Mouse (Mus musculus): ENCODE data around the gene Agap2. TPM values are rescaled to one million over a fixed set of nuclear protein-coding genes. Genes with fewer than 3 reads are reported as not detected.
"Not testable (repeated sequence)": the region's sequence is repeated elsewhere in the genome, so short reads cannot be mapped to it uniquely, and the experiment has no call there.

Agap2 gene
- polyA plus RNA-seq, 1 experiment from 2014 or later: 0.04 TPM

DNA sequence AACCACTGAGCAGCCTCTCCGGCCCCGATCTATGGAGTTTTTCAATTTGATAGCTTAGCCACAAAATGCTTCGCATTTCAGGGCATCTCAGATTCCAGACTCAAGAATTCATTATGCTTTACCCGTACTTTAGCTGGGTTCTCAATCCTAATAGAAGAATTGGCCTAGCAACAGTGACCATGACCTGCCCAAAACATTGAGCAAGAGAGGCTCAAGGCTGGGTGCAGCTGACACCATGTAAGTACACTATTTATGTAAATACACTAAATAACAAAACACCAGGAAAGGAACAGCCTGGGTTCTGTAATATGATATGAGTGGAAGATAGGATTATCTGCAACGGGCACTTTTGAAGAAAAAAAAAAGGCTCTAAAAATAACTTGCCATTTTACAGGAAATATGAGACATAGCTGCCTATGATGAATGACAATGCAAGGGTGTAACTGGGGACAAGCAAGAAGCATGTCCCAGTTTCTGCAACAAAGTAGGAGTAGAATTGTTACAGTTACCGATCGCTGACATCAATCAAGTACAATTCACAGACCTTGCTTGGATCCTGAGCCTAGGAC is 52.7 kb downstream of the Agap2 start:
- H3K4me3 ChIP-seq (ENCODE audit: low read length): no peak overlapping the region
- no peaks in the 10 kb centered on the region for H3K27me3 ChIP-seq (ENCODE audit: insufficient read depth, low read length)
- H3K36me3 ChIP-seq (ENCODE audit: insufficient read depth, low read length): no peaks in the 10 kb centered on the region
- no peak overlapping the region for H3K4me2 ChIP-seq (replicated peaks; ENCODE audit: low read depth, low read length)
- H3K4me1 ChIP-seq (ENCODE audit: insufficient read depth, low read length): peaks cover 6% of the 10 kb centered on the region
- WGBS: 67% methylated on average over 7 of the region's 7 CpGs
- no peak overlapping the region for H3K9ac ChIP-seq (replicated peaks; ENCODE audit: low read length)
- no peak overlapping the region for H3K27ac ChIP-seq (ENCODE audit: low read length)
- H3K9me3 ChIP-seq (ENCODE audit: low read length): no peaks in the 10 kb centered on the region
- ATAC-seq (ENCODE audit: low FRiP score, low TSS enrichment): no peak

DNA sequence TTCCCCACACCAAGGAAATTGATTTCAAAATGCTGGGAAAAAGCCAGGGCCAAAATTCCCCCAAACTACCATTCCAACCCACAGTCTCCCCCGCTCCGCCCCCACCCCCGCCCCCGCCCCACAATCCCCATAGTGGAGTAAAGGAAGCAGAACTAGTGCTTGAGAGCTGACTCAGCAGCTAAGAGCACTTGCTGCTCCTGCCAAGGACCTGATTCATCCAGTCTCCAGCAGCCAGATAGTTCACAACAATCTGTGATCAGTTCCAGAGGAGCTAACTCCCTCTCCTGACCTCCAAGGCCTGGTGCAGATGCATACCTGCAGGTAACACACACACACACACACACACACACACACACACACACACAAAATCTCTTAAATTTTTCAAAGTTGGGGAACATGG is 54.3 kb downstream of the Agap2 start:
- Histone ChIP-seq H3K4me2 (replicated peaks; ENCODE audit: low read depth, low read length) (no peak overlapping the region), H3K27ac (ENCODE audit: low read length) (no peak overlapping the region), H3K27me3 (ENCODE audit: insufficient read depth, low read length) (no peaks in the 10 kb centered on the region), H3K9me3 (ENCODE audit: low read length) (no peaks in the 10 kb centered on the region), H3K9ac (replicated peaks; ENCODE audit: low read length) (no peak overlapping the region), H3K36me3 (ENCODE audit: insufficient read depth, low read length) (no peaks in the 10 kb centered on the region), H3K4me3 (ENCODE audit: low read length) (no peak overlapping the region), H3K4me1 (ENCODE audit: insufficient read depth, low read length) (no peaks in the 10 kb centered on the region)
- 76% methylated on average over 4 of the region's 4 CpGs for WGBS
- no peak for ATAC-seq (ENCODE audit: low FRiP score, low TSS enrichment)

DNA sequence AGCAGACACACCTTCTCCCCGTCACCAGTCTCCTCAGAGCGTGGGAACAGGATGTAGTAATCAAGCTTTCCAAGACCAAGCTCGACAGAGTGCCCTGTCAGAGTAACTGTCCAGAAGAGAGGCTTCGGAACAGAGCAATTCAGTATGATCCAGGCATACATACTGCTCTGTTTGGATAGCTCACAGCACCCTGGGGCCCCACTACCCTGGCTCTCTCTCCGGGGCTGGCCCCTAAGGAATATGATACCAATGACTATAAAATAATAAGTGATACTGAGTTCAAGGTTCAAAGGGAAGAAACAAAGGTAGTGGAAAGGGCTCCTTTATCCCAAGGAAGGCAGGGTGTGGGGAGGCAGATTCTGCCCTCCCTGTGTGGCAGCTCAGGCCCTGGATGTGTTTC is 57.4 kb downstream of the Agap2 start:
- Histone ChIP-seq H3K9ac (replicated peaks; ENCODE audit: low read length) (no peak overlapping the region), H3K4me3 (ENCODE audit: low read length) (no peak overlapping the region), H3K4me2 (replicated peaks; ENCODE audit: low read depth, low read length) (no peak overlapping the region), H3K4me1 (ENCODE audit: insufficient read depth, low read length) (no peaks in the 10 kb centered on the region), H3K27me3 (ENCODE audit: insufficient read depth, low read length) (no peaks in the 10 kb centered on the region), H3K9me3 (ENCODE audit: low read length) (no peaks in the 10 kb centered on the region), H3K27ac (ENCODE audit: low read length) (no peak overlapping the region), H3K36me3 (ENCODE audit: insufficient read depth, low read length) (no peaks in the 10 kb centered on the region)
- no peak for ATAC-seq (ENCODE audit: low FRiP score, low TSS enrichment)
- WGBS: 53% methylated on average over 5 of the region's 5 CpGs

DNA sequence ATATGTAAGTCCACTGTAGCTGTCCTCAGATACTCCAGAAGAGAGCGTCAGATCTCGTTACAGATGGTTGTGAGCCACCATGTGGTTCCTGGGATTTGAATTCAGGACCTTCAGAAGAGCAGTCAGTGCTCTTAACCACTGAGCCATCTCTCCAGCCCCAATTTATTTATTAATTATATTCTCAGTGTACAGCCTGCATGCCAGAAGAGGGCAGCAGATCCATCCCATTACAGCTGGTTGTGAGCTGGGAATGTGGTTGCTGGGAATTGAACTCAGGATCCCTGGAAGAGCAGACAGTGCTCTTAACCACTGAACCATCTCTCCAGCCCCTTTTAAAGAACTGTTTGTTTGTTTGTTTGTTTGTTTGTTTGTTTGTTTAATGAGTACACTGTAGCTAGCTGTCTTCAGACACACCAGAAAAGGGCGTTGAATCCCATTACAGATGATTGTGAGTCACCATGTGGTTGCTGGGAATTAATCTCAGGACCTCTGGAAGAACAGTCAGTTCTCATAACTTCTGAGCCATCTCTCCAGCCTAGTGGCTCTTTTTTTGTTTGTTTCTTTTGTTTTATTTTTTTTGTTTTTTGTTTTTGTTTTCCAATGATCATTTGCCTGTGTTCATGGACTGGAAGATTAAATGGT is 59.4 kb downstream of the Agap2 start:
- not testable (repeated sequence) for H3K4me2 ChIP-seq (replicated peaks; ENCODE audit: low read depth, low read length); H3K27me3 ChIP-seq (ENCODE audit: insufficient read depth, low read length); H3K9ac ChIP-seq (replicated peaks; ENCODE audit: low read length); H3K36me3 ChIP-seq (ENCODE audit: insufficient read depth, low read length); H3K9me3 ChIP-seq (ENCODE audit: low read length); H3K4me3 ChIP-seq (ENCODE audit: low read length); H3K4me1 ChIP-seq (ENCODE audit: insufficient read depth, low read length); H3K27ac ChIP-seq (ENCODE audit: low read length); ATAC-seq (ENCODE audit: low FRiP score, low TSS enrichment)
- WGBS: 87% methylated on average over 3 of the region's 3 CpGs

DNA sequence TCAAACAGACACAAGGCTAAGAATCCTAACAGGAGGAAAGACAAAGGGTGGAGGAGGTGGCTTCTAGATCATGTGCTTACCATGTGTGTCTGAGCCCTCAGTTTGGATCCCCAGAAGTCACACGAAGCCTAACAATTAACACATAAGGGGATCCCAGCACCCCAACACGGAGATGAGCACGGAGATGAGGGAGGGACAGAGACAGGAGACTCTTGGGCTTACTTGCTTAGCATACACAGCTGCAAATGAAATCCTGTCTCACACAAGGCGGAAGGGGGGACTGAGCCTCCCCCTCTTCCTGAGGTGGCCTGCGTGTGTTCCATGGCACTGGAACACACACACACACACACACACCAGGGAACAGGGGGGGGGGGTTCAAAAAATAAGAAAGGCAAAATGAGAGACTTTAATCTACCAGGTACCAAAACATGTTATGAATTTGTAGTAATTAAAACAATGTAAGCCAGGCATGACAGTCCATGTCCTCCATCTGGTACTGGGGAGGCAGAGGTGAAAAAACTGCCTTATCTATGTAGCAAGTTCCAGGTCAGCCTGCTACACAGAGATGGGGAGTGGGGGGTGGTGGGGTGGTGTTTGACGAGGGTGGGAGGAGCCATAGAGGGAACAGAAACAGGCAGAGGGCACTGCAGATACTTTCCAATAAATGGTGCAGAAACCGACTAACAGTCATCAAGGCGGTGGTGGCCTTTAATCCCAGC is 60.2 kb downstream of the Agap2 start:
- Histone ChIP-seq H3K4me3 (ENCODE audit: low read length) (no peak overlapping the region), H3K9ac (replicated peaks; ENCODE audit: low read length) (no peak overlapping the region), H3K4me2 (replicated peaks; ENCODE audit: low read depth, low read length) (no peak overlapping the region), H3K27ac (ENCODE audit: low read length) (no peak overlapping the region), H3K27me3 (ENCODE audit: insufficient read depth, low read length) (no peaks in the 10 kb centered on the region), H3K4me1 (ENCODE audit: insufficient read depth, low read length) (no peaks in the 10 kb centered on the region), H3K36me3 (ENCODE audit: insufficient read depth, low read length) (no peaks in the 10 kb centered on the region), H3K9me3 (ENCODE audit: low read length) (no peaks in the 10 kb centered on the region; the same call in 1 of the 2 replicates)
- 58% methylated on average over 8 of the region's 8 CpGs for WGBS
- ATAC-seq (ENCODE audit: low FRiP score, low TSS enrichment): no peak

DNA sequence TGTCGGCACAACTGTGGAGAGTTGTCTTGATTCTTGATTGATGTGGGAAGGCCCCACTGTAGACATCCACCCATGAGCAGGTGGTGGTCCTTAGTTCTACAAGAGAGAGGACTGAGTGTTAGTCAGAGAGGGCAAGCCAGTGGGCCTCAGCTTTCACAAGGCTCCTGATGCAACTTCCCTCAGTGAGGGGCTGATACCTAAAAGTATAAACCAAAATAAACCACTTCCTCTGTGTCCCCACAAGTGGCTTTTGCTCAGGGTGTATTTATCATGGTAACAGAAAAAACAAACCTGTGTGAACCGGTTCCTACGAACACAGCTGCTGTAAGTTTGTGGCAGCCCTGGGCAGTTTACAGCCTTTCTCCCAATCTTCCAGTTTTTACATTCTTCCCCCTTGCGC is 61.4 kb downstream of the Agap2 start:
- Histone ChIP-seq H3K36me3 (ENCODE audit: insufficient read depth, low read length) (no peaks in the 10 kb centered on the region), H3K27ac (ENCODE audit: low read length) (no peak overlapping the region), H3K4me3 (ENCODE audit: low read length) (no peak overlapping the region), H3K27me3 (ENCODE audit: insufficient read depth, low read length) (no peaks in the 10 kb centered on the region), H3K9me3 (ENCODE audit: low read length) (no peaks in the 10 kb centered on the region; the same call in 1 of the 2 replicates), H3K4me2 (replicated peaks; ENCODE audit: low read depth, low read length) (no peak overlapping the region), H3K9ac (replicated peaks; ENCODE audit: low read length) (no peak overlapping the region), H3K4me1 (ENCODE audit: insufficient read depth, low read length) (no peaks in the 10 kb centered on the region)
- 79% methylated on average over 4 of the region's 4 CpGs for WGBS
- ATAC-seq (ENCODE audit: low FRiP score, low TSS enrichment): no peak

DNA sequence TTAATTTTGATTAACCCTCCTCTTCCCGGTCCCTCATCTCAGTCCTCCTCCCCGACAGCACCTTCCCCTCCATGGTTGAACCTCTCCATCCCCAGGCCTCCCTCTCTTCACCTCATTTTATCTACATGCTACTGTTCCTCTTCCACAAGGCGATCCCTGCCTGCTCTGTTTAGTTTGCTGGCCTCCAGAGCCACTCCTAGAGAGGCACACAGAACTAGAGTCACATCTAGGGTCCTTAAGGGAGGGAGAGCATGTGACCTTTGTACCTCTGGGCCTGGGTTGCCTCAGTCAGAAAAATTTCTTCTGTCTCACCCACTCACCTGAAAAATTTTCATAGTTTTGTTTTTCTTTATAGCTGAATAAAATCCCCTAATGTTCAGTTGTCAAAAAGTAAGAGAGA is 62.8 kb downstream of the Agap2 start:
- no peak overlapping the region for H3K4me3 ChIP-seq (ENCODE audit: low read length)
- H3K27ac ChIP-seq (ENCODE audit: low read length): no peak overlapping the region
- H3K9me3 ChIP-seq (ENCODE audit: low read length): no peaks in the 10 kb centered on the region; the same call in 1 of the 2 replicates
- no peaks in the 10 kb centered on the region for H3K27me3 ChIP-seq (ENCODE audit: insufficient read depth, low read length)
- no peaks in the 10 kb centered on the region for H3K4me1 ChIP-seq (ENCODE audit: insufficient read depth, low read length)
- no peak for ATAC-seq (ENCODE audit: low FRiP score, low TSS enrichment)
- H3K4me2 ChIP-seq (replicated peaks; ENCODE audit: low read depth, low read length): no peak overlapping the region
- WGBS: 83% methylated on average over 3 of the region's 3 CpGs
- H3K36me3 ChIP-seq (ENCODE audit: insufficient read depth, low read length): no peaks in the 10 kb centered on the region
- no peak overlapping the region for H3K9ac ChIP-seq (replicated peaks; ENCODE audit: low read length)

DNA sequence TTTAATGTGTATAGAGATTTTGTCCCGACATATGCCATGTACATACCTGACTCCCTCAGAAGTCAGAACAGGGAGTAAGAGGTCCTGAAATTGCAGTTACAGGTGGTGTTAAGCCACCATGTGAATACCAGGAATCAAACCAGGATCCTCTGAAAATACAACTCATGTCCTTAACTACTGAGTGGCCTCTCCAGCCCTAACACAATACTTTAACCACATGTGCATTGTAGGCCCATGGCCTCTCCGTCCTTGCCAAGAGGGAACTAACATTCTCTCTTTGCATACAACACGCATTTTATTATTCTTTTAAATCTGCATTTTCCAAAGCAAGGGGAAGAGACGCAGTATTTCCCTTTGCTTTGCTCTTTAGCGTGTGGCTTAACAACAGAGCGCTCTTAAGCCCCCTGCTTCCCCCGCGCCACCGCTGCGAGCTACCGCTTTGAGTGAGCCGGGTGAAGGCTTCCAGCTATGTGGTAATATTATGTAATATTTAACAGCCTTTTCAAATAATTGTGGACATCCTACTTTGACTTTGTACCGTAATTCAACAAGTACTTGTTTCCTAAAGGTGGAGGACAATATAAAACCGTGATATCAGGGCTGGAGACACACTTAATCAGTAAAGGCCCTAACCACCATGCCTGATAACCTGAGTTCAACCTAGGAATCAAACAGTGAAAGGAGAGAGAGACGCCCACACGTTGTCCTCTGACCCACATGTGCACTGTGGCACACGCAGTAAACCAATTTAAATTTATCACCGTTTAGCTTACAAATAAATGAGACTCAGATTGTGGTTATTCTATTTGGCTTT is 63.5 kb downstream of the Agap2 start:
- Histone ChIP-seq H3K9ac (replicated peaks; ENCODE audit: low read length) (no peak overlapping the region), H3K4me2 (replicated peaks; ENCODE audit: low read depth, low read length) (no peak overlapping the region), H3K36me3 (ENCODE audit: insufficient read depth, low read length) (no peaks in the 10 kb centered on the region), H3K27me3 (ENCODE audit: insufficient read depth, low read length) (no peaks in the 10 kb centered on the region), H3K27ac (ENCODE audit: low read length) (no peak overlapping the region), H3K4me1 (ENCODE audit: insufficient read depth, low read length) (no peaks in the 10 kb centered on the region), H3K4me3 (ENCODE audit: low read length) (no peak overlapping the region), H3K9me3 (ENCODE audit: low read length) (no peaks in the 10 kb centered on the region; the same call in 1 of the 2 replicates)
- WGBS: 79% methylated on average over 18 of the region's 18 CpGs
- no peak for ATAC-seq (ENCODE audit: low FRiP score, low TSS enrichment)

DNA sequence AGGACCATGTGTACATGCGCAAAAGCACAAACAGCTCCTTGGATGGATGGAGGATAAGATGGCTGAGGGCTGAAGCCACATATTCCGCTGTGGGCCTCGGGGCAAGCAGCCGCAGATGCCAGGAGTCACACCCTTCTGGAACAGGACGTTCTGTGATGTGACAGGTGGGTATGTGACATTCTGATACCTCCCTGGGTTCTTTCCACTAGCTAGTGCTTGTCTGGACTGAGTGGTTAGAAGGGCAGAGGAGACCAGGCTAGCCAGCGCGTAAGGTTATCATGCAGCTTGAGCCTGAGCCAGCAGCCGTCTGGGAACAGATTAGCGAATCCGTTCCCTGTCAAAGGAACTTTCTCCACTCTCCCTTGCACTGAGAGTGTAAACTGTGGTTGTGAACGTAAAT is 65.9 kb downstream of the Agap2 start:
- 74% methylated on average over 11 of the region's 11 CpGs for WGBS
- H3K36me3 ChIP-seq (ENCODE audit: insufficient read depth, low read length): no peaks in the 10 kb centered on the region

More for the DNA sequence above, 65.9 kb downstream of the Agap2 start:
- H3K4me1 ChIP-seq (ENCODE audit: insufficient read depth, low read length): no peaks in the 10 kb centered on the region
- no peaks in the 10 kb centered on the region for H3K27me3 ChIP-seq (ENCODE audit: insufficient read depth, low read length)
- H3K9me3 ChIP-seq (ENCODE audit: low read length): no peaks in the 10 kb centered on the region; the same call in 1 of the 2 replicates
- no peak overlapping the region for H3K4me3 ChIP-seq (ENCODE audit: low read length)
- H3K9ac ChIP-seq (replicated peaks; ENCODE audit: low read length): no peak overlapping the region
- H3K4me2 ChIP-seq (replicated peaks; ENCODE audit: low read depth, low read length): no peak overlapping the region
- H3K27ac ChIP-seq (ENCODE audit: low read length): no peak overlapping the region
- no peak for ATAC-seq (ENCODE audit: low FRiP score, low TSS enrichment)

Data from kidney, embryonic 16.5 days (tissue).